Mouse (Mus musculus) myocyte (in vitro differentiated cells): Measurements from ENCODE around the gene Ackr2.

Source experiments
- CEBPB ChIP-seq: IDR thresholded peaks from 2 replicates; pipeline ENCODE4 v1.6.1; 2011; ENCODE audit warnings: mild to moderate bottlenecking, moderate library complexity; ENCODE audit not compliant: poor library complexity, insufficient read depth, severe bottlenecking
- E2F4 ChIP-seq: IDR thresholded peaks from one replicate; pipeline ENCODE4 v1.6.1; 2011; ENCODE audit warnings: mild to moderate bottlenecking, control low read depth, moderate library complexity; ENCODE audit not compliant: insufficient read depth
- MAX ChIP-seq: IDR thresholded peaks from one replicate; pipeline ENCODE4 v1.6.1; 2011; ENCODE audit warnings: low read depth, mild to moderate bottlenecking, control low read depth
- MYOD1 ChIP-seq, 3 experiments: IDR thresholded peaks; one replicate each; pipeline ENCODE4 v1.6.1; 2011; ENCODE audit warnings: control low read depth in 2 of 3, low read depth in 2 of 3, mild to moderate bottlenecking in 2 of 3, moderate library complexity in 1 of 3; ENCODE audit not compliant: insufficient read length in 2 of 3, control insufficient read depth in 1 of 3
- MYOG ChIP-seq, 3 experiments: IDR thresholded peaks; one replicate each; pipeline ENCODE4 v1.6.1; 2011; ENCODE audit warnings: control low read depth in 2 of 3, low read depth in 2 of 3, mild to moderate bottlenecking in 2 of 3; ENCODE audit not compliant: insufficient read length in 2 of 3, control insufficient read depth in 1 of 3, insufficient read depth in 1 of 3
- POLR2A ChIP-seq: IDR thresholded peaks from one replicate; pipeline ENCODE4 v1.6.1; 2011; ENCODE audit warnings: low read depth, mild to moderate bottlenecking, control low read depth, moderate library complexity; ENCODE audit not compliant: insufficient read length
- POLR2AphosphoS2 ChIP-seq: IDR thresholded peaks from one replicate; pipeline ENCODE4 v1.6.1; 2011; ENCODE audit warnings: low read depth, control low read depth; ENCODE audit not compliant: insufficient read length
- REST ChIP-seq: IDR thresholded peaks from one replicate; pipeline ENCODE4 v1.6.1; 2011; ENCODE audit warnings: mild to moderate bottlenecking, control low read depth, moderate library complexity; ENCODE audit not compliant: insufficient read depth, insufficient read length
- SRF ChIP-seq: IDR thresholded peaks from one replicate; pipeline ENCODE4 v1.6.1; 2011; ENCODE audit warnings: low read depth; ENCODE audit not compliant: control insufficient read depth, insufficient read length
- TCF12 ChIP-seq: IDR thresholded peaks from one replicate; pipeline ENCODE4 v1.6.1; 2011; ENCODE audit warnings: mild to moderate bottlenecking, control low read depth; ENCODE audit not compliant: poor library complexity, insufficient read depth, severe bottlenecking
- TCF3 ChIP-seq: IDR thresholded peaks from one replicate; pipeline ENCODE4 v1.6.1; 2011; ENCODE audit warnings: low read depth, control low read depth; ENCODE audit not compliant: insufficient read length
- USF1 ChIP-seq: IDR thresholded peaks from one replicate; pipeline ENCODE4 v1.6.1; 2011; ENCODE audit warnings: low read depth, mild to moderate bottlenecking, control low read depth, moderate library complexity

- TF ChIP-seq E2F4 (no peak), POLR2A (no peak), MAX (no peak), REST (no peak), USF1 (no peak), TCF12 (no peak), MYOD1 (IDR thresholded peaks at IDR 0.05; ENCODE audit: control insufficient read depth in 1 of 3, insufficient read length in 2 of 3, low read depth in 2 of 3) (no peak), CEBPB (no peak), MYOG (IDR thresholded peaks at IDR 0.05; ENCODE audit: control insufficient read depth in 1 of 3, insufficient read depth in 1 of 3, insufficient read length in 2 of 3, low read depth in 2 of 3) (no peak), TCF3 (no peak), POLR2AphosphoS2 (no peak), SRF (no peak)
These were observed 29.6 kb downstream of the Ackr2 start for GRCm38 (mm10) chr9:121927721-121928120.
